Mouse (Mus musculus): ENCODE measurements at regions not wholly inside any gene's neighbourhood (a gene's known extent, or its start where the extent isn't known, plus 50 kb on each side); places are given as distances from the start of the nearest gene placed in this dataset.
A peak's percentile ranks its signal among the peaks of the same experiment; 100 is the strongest.

- DNase-seq: no peak
Measured at GRCm38 (mm10) chr11:113187407-113187806, 405.4 kb downstream of the Sox9 start.

- DNase-seq: no peak
Measured at GRCm38 (mm10) chr11:113188263-113188920, 406.4 kb downstream of the Sox9 start.

GRCm38 (mm10) chr11:113190006-113190405 lies 408.0 kb downstream of the Sox9 start:
- DNase-seq: no peak

- DNase-seq: no peak
Measured at GRCm38 (mm10) chr11:113190520-113190919, 408.5 kb downstream of the Sox9 start.

DNA sequence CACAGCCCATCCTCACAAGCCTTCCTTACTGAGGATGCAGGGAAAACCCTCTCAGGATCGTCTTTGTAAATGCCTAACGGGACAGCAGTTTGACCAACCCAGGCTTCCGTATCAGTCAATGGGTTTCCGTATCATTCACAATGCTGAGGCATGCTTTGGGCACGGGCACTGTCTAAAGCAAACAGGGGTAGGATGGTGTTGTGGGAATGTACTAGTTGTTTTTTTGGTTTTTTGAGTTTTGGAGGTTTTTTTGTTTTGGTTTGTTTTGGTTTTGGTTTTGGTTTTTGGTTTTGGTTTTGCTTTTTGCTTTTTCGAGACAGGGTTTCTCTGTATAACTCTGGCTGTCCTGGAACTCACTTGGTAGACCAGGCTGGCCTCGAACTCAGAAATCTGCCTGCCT lies 409.0 kb downstream of the Sox9 start:
- DNase-seq: no peak

DNA sequence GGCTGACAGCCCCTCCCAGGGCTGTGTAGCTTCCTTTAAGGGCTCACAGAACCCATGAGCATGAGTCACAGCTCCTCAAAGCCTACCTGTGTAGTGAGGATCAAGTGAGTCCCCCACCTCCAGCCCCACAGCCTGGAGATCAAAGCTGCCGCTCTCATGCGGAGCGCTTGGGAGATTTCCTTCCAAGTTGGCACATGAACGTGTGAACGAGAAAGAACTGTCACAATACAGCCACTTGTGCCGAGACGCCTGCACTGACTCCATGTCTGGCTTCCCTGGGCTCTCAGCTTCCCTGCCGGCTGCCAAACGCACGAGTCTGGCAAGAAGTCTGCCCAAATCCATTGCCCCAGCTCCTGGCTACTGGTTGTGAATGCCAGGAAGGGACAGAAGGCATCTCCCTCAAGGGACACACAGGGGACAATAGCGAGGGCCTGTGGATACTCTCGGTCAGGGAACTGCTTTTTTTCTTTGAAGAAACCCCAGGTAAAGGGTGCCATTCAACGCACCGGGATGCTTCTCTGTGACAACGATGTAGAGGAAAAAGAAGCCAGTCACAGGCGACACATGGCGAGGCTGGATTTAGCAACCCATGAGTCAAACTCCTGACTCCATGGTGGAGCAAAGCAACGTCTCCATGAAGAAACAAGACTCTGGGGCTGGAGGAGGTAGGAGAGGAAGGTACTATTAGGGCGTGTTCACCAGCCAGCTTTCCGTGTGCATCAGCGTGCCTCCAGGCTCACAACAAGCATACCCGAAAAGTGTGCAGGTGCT lies 410.2 kb downstream of the Sox9 start:
- peak; percentile 70 to 76 for DNase-seq

- no peak for DNase-seq
Measured at GRCm38 (mm10) chr11:113194144-113194827, 412.3 kb downstream of the Sox9 start.
